Mouse (Mus musculus) ES-Bruce4 (cell line): ENCODE data around the gene Prpsap1.

Source experiments
- CTCF ChIP-seq: IDR thresholded peaks from one replicate; pipeline ENCODE4 v1.8.1; 2011; ENCODE audit warnings: low read depth, low read length
- EP300 ChIP-seq: IDR thresholded peaks from 2 replicates; pipeline ENCODE4 v1.6.1; 2011; ENCODE audit warnings: low read depth, low read length; ENCODE audit not compliant: insufficient read depth
- POLR2A ChIP-seq: IDR thresholded peaks from one replicate; pipeline ENCODE4 v1.8.1; 2011; ENCODE audit warnings: low read length; ENCODE audit not compliant: insufficient read depth

DNA sequence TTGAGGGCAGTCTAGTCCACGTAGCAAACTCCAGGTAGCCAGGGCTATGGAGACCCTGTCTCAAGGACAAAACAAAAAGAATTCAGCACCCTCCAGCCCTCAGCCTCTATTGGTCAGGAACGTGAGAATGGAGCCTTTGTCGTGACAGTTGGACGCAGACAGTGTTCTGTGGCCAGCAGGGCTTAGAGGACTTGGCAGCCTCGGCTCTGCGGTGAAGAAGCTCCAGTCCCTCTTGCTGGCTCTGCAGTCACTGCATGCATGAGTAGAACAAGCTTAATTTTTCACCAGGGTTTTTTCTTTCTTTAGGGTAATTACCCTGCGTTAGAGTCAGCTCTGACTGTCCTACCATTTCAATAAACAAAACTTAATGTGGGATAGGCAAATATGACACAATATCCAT lies 12.2 kb downstream of the Prpsap1 start:
- no peak for TF ChIP-seq CTCF
- TF ChIP-seq POLR2A: no peak
- TF ChIP-seq EP300: no peak
